Mouse (Mus musculus) MEL (cell line): Measurements from ENCODE around the gene Agl. TPM values are rescaled to one million over a fixed set of nuclear protein-coding genes. Genes with fewer than 3 reads are reported as not detected.

Experiments
- DNase-seq: peaks from one replicate; pipeline ENCODE4 v3.0.0; 2011; ENCODE audit warnings: low read depth, low spot score
- H3K27ac ChIP-seq: 2 replicates; pipeline ENCODE4 v1.5.1; 2012; ENCODE audit warnings: low read depth, mild to moderate bottlenecking, control low read depth, low read length, moderate library complexity; ENCODE audit not compliant: control insufficient read depth
- H3K27me3 ChIP-seq, 2 experiments: fragments of 150-350 bp in 1 of 2; sonication (generic) in 1 of 2; 2 replicates each; pipeline ENCODE4 v1.6.1; 2012; ENCODE audit warnings: low read length in 2 of 2, mild to moderate bottlenecking in 2 of 2, improper control_type of control experiment in 1 of 2, moderate library complexity in 1 of 2; ENCODE audit not compliant: insufficient read depth in 2 of 2, control insufficient read depth in 1 of 2
- H3K36me3 ChIP-seq, 2 experiments: 2 replicates each; pipeline ENCODE4 v1.6.1; 2012 to 2014; ENCODE audit warnings: low read length in 2 of 2, improper control_type of control experiment in 1 of 2, inconsistent platforms in 1 of 2, mild to moderate bottlenecking in 1 of 2; ENCODE audit not compliant: insufficient read depth in 2 of 2, control insufficient read depth in 1 of 2
- H3K4me1 ChIP-seq, 2 experiments: fragments of 150-350 bp in 1 of 2; sonication (generic) in 1 of 2; 2 replicates each; pipeline ENCODE4 v1.6.1; 2012; ENCODE audit warnings: low read length in 2 of 2, improper control_type of control experiment in 1 of 2, mild to moderate bottlenecking in 1 of 2; ENCODE audit not compliant: insufficient read depth in 2 of 2, control insufficient read depth in 1 of 2
- H3K4me3 ChIP-seq, 2 experiments: fragments of 150-350 bp in 1 of 2; sonication (generic) in 1 of 2; 2 replicates each; pipeline ENCODE4 v1.5.1; 2012; ENCODE audit warnings: low read depth in 2 of 2, low read length in 2 of 2, mild to moderate bottlenecking in 2 of 2, moderate library complexity in 2 of 2, control low read depth in 1 of 2, improper control_type of control experiment in 1 of 2; ENCODE audit not compliant: control insufficient read depth in 1 of 2, insufficient read depth in 1 of 2
- H3K79me2 ChIP-seq: 2 replicates; pipeline ENCODE4 v1.6.1; 2012; ENCODE audit warnings: mild to moderate bottlenecking, low read length, moderate library complexity; ENCODE audit not compliant: control insufficient read depth, poor library complexity, insufficient read depth
- H3K9ac ChIP-seq: 2 replicates; pipeline ENCODE4 v1.6.1; 2012; ENCODE audit warnings: low read depth, mild to moderate bottlenecking, control low read depth, low read length, moderate library complexity; ENCODE audit not compliant: control insufficient read depth, poor library complexity, severe bottlenecking
- H3K9me3 ChIP-seq: fragments of 150-350 bp; sonication (generic); replicated peaks from 2 replicates; pipeline ENCODE4 v1.6.1; 2012; ENCODE audit warnings: mild to moderate bottlenecking, low read length, improper control_type of control experiment, moderate library complexity; ENCODE audit not compliant: insufficient read depth
- BHLHE40 ChIP-seq: IDR thresholded peaks from 2 replicates; pipeline ENCODE4 v1.6.1; 2012; ENCODE audit warnings: low read depth, mild to moderate bottlenecking, inconsistent platforms, low read length, improper control_type of control experiment, borderline replicate concordance
- CHD1 ChIP-seq: IDR thresholded peaks from 2 replicates; pipeline ENCODE4 v1.6.1; 2012; ENCODE audit warnings: low read depth, mild to moderate bottlenecking, inconsistent platforms, low read length, improper control_type of control experiment
- CHD2 ChIP-seq: IDR thresholded peaks from 2 replicates; pipeline ENCODE4 v1.6.1; 2011; ENCODE audit warnings: low read length, improper control_type of control experiment
- E2F4 ChIP-seq: IDR thresholded peaks from 2 replicates; pipeline ENCODE4 v1.6.1; 2011; ENCODE audit warnings: low read depth, low read length, improper control_type of control experiment, borderline replicate concordance
- ELF1 ChIP-seq: IDR thresholded peaks from 2 replicates; pipeline ENCODE4 v1.6.1; 2014; ENCODE audit warnings: low read depth, mild to moderate bottlenecking, inconsistent platforms, low read length, improper control_type of control experiment, moderate library complexity
- EP300 ChIP-seq, 2 experiments: IDR thresholded peaks; 2 replicates each; pipeline ENCODE4 v1.6.1; 2011; ENCODE audit warnings: improper control_type of control experiment in 2 of 2, low read length in 2 of 2, low read depth in 1 of 2, mild to moderate bottlenecking in 1 of 2
- GATA1 ChIP-seq: IDR thresholded peaks from 2 replicates; pipeline ENCODE4 v1.6.1; 2011; ENCODE audit warnings: low read depth, low read length, improper control_type of control experiment
- HCFC1 ChIP-seq: IDR thresholded peaks from 2 replicates; pipeline ENCODE4 v1.6.1; 2012; ENCODE audit warnings: low read depth, mild to moderate bottlenecking, inconsistent platforms, low read length, improper control_type of control experiment, moderate library complexity
- MAFK ChIP-seq: IDR thresholded peaks from 2 replicates; pipeline ENCODE4 v1.6.1; 2011; ENCODE audit warnings: low read depth, mild to moderate bottlenecking, low read length, improper control_type of control experiment, borderline replicate concordance
- RCOR1 ChIP-seq: IDR thresholded peaks from 2 replicates; pipeline ENCODE4 v1.6.1; 2012; ENCODE audit warnings: low read depth, mild to moderate bottlenecking, inconsistent platforms, low read length, improper control_type of control experiment
- SIN3A ChIP-seq: IDR thresholded peaks from 2 replicates; pipeline ENCODE4 v1.6.1; 2012; ENCODE audit warnings: low read length, improper control_type of control experiment, inconsistent platforms
- SMC3 ChIP-seq: IDR thresholded peaks from 2 replicates; pipeline ENCODE4 v1.6.1; 2011; ENCODE audit warnings: low read depth, low read length, improper control_type of control experiment
- TAL1 ChIP-seq: IDR thresholded peaks from 2 replicates; pipeline ENCODE4 v1.6.1; 2012; ENCODE audit warnings: mild to moderate bottlenecking, inconsistent platforms, low read length, moderate library complexity, mixed read lengths
- TBP ChIP-seq: IDR thresholded peaks from 2 replicates; pipeline ENCODE4 v1.8.0; 2011; ENCODE audit warnings: low read depth, low read length, improper control_type of control experiment
- TCF12 ChIP-seq: IDR thresholded peaks from 2 replicates; pipeline ENCODE4 v1.6.1; 2014; ENCODE audit warnings: low read depth, mild to moderate bottlenecking, inconsistent platforms, low read length, improper control_type of control experiment, moderate library complexity
- UBTF ChIP-seq: IDR thresholded peaks from 2 replicates; pipeline ENCODE4 v1.6.1; 2012; ENCODE audit warnings: low read depth, mild to moderate bottlenecking, inconsistent platforms, low read length, improper control_type of control experiment, moderate library complexity, borderline replicate concordance; ENCODE audit not compliant: insufficient read depth
- USF2 ChIP-seq, 2 experiments: IDR thresholded peaks; 2 replicates each; pipeline ENCODE4 v1.6.1; 2011 to 2012; ENCODE audit warnings: improper control_type of control experiment in 2 of 2, low read length in 2 of 2, borderline replicate concordance in 1 of 2, inconsistent platforms in 1 of 2, low read depth in 1 of 2, mild to moderate bottlenecking in 1 of 2; ENCODE audit not compliant: insufficient read depth in 1 of 2
- ZC3H11A ChIP-seq: IDR thresholded peaks from 2 replicates; pipeline ENCODE4 v1.6.1; 2012; ENCODE audit warnings: low read depth, mild to moderate bottlenecking, inconsistent platforms, low read length, improper control_type of control experiment
- ZMIZ1 ChIP-seq: IDR thresholded peaks from 2 replicates; pipeline ENCODE4 v1.6.1; 2012; ENCODE audit warnings: low read depth, mild to moderate bottlenecking, inconsistent platforms, low read length, improper control_type of control experiment, moderate library complexity
- ZNF384 ChIP-seq: IDR thresholded peaks from 2 replicates; pipeline ENCODE4 v1.6.1; 2012; ENCODE audit warnings: low read depth, mild to moderate bottlenecking, inconsistent platforms, low read length, improper control_type of control experiment
- polyA plus RNA-seq, 2 experiments: library from polyadenylated mRNA; stranded (reverse) in 1 of 2; unstranded in 1 of 2; fragments of >175 nt in 1 of 2; fragments of >200 nt in 1 of 2; gene quantifications; 2 replicates each; pipeline versions ENCODE4 v1.2.1 to v1.2.4; 2012; ENCODE audit warnings: low replicate concordance in 2 of 2, low read depth in 1 of 2; ENCODE audit not compliant: insufficient read length in 2 of 2, insufficient read depth in 1 of 2, missing spikeins in 1 of 2
- total RNA-seq: library from RNA; depleted of rRNA; stranded (reverse); fragments of 300-350 nt; gene quantifications from 2 replicates; pipeline ENCODE4 v1.2.3, GENCODE M21; 2012

The Agl gene
- total and polyA plus RNA-seq, 3 experiments: 4.6 to 21.1 (median 11.9) TPM

- H3K36me3 ChIP-seq: no peaks in the 10 kb centered on the region
- peaks cover 1 to 3% of the 10 kb centered on the region in 2 experiments; a peak in 3 of 4 replicates for H3K27me3 ChIP-seq
- TF ChIP-seq MAFK (no peak), ELF1 (no peak), CHD1 (no peak), UBTF (no peak)
- TF ChIP-seq, all 39 proteins: peak for 0
Measured at GRCm38 (mm10) chr3:116815916-116816315, 8.0 kb upstream of the Agl start.

DNA sequence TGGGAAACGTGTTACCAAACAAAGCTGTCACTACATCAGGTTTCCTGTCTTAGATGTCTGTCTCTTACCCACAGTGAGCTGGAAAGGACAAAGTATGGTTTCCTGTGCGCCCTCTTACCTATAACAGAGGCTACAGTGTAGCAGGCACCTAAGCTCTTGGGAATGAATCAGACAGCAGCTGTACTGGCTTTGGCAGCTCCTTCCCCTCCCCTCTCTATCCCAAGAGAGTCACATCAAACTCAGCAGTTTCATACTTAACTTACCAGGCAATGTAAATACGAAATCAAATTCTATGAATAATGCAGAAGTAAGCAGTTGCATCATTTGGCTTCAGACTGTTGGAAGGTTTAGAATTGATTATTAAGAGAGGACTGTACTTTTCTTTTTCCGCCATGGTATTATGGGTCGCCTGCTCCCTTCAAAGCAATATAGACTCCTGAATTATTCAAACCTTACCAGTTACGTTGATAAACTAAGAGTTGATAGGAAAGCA is 7.4 kb upstream of the Agl start:
- Histone ChIP-seq H3K79me2 (no peaks in the 10 kb centered on the region), H3K27me3 (peaks cover 1 to 3% of the 10 kb centered on the region in 2 experiments; a peak in 3 of 4 replicates), H3K9ac (no peak overlapping the region), H3K36me3 (no peaks in the 10 kb centered on the region), H3K9me3 (no peaks in the 10 kb centered on the region), H3K27ac (no peak overlapping the region), H3K4me3 (no peak overlapping the region), H3K4me1 (peaks cover 0 to 5% of the 10 kb centered on the region in 2 experiments; a peak in 2 of 4 replicates)
- no peak for DNase-seq
- TF ChIP-seq GATA1 (no peak), ZC3H11A (no peak), RCOR1 (no peak), ELF1 (no peak), E2F4 (no peak), CHD1 (no peak), CHD2 (no peak), TCF12 (no peak), USF2 (IDR thresholded peaks at IDR 0.05; ENCODE audit: borderline replicate concordance in 1 of 2, insufficient read depth in 1 of 2, low read depth in 1 of 2, low read length in 2 of 2) (no peak), SIN3A (no peak), HCFC1 (no peak), TAL1 (no peak), ZNF384 (no peak), EP300 (IDR thresholded peaks at IDR 0.05; ENCODE audit: low read depth in 1 of 2, low read length in 2 of 2) (no peak), TBP (no peak), SMC3 (no peak), ZMIZ1 (no peak), BHLHE40 (no peak)

More at GRCm38 (mm10) chr3:116815916-116816315, 8.0 kb upstream of the Agl start:
- peaks cover 0 to 5% of the 10 kb centered on the region in 2 experiments; a peak in 2 of 4 replicates for H3K4me1 ChIP-seq
- H3K27ac ChIP-seq: no peak overlapping the region
- H3K79me2 ChIP-seq: no peaks in the 10 kb centered on the region
- no peak for DNase-seq
- H3K4me3 ChIP-seq: no peak overlapping the region
- no peak overlapping the region for H3K9ac ChIP-seq
- H3K9me3 ChIP-seq: no peaks in the 10 kb centered on the region
